Mouse (Mus musculus) E14TG2a.4 (cell line): Measurements from ENCODE around the gene Dolpp1.

Source experiments
- CTCF ChIP-seq: conservative IDR thresholded peaks from 2 replicates; pipeline ENCODE4 v1.5.1; 2014; ENCODE audit warnings: low read length
- NANOG ChIP-seq: IDR thresholded peaks from 2 replicates; pipeline ENCODE4 v1.6.1; 2014; ENCODE audit warnings: borderline replicate concordance, low read length, mixed read lengths

DNA sequence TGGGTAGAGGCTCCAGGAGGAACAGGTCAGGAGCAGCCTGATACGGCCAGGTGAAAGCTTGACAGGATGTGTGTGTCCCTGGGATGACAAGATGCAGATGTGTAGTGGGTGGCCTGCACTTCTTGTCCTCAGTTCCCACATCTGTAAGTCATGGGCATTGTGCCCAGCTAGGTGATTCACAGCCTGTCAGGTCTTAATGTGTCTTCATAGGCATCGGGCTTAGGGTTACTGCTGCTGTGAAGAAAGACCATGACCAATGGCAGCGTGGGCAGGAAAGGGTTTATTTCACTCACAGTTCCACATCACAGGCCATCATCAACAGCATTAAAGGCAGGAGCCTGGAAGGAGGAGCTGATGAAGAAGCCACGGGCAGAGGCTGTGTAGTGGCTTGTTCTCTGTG, 6.5 kb upstream of the Dolpp1 start:
- TF ChIP-seq CTCF: no peak
- TF ChIP-seq NANOG: no peak
